Comparison of ENCODE assay signal across 10 mouse cellular contexts in genomic region chr11:101262272-101262967, GRCm38 (mm10). TPM values are rescaled to one million over a fixed set of nuclear protein-coding genes. Genes with fewer than 3 reads are reported as not detected.
DNase-seq lines count a peak whose midpoint lies in the region; ATAC-seq and TF ChIP-seq lines count a peak whose summit lies in the region.
"Had no signal": no experiment of that assay in that cellular context is flagged by ENCODE, and none has a peak within 500 bp of the region (broad histone marks: within the 10 kb centered on the region; RNA-seq: fewer than 3 reads in every experiment).

No protein-coding gene starts in this region.

- no peak for TF ChIP-seq CTCF in testis, adult 2 months (IDR thresholded peaks at IDR 0.05; ENCODE audit: control insufficient read depth, insufficient read depth, insufficient replicate concordance, low read depth, low read length)

- 1% methylated on average over 24 of the region's 24 CpGs for WGBS in forebrain, embryonic 11.5 days
- WGBS in forebrain, embryonic 15.5 days: 2% methylated on average over 24 of the region's 24 CpGs
- WGBS in liver, embryonic 11.5 days: 6% methylated on average over 24 of the region's 24 CpGs

- peaks cover 32% of the 10 kb centered on the region for H3K4me1 ChIP-seq in forebrain, embryonic 11.5 days (replicated peaks; ENCODE audit: control insufficient read depth, insufficient read depth, low read length)
- H3K4me1 ChIP-seq in forebrain, embryonic 15.5 days: peaks cover 26% of the 10 kb centered on the region
- H3K4me1 ChIP-seq in testis, adult 2 months (ENCODE audit: control insufficient read depth, insufficient read depth, low read length): peaks cover 35% of the 10 kb centered on the region
- H3K4me1 ChIP-seq in liver, embryonic 11.5 days (replicated peaks; ENCODE audit: control insufficient read depth, insufficient read depth, low read length): peaks cover 45% of the 10 kb centered on the region

- no peak for TF ChIP-seq POLR2A in testis, adult 2 months (IDR thresholded peaks at IDR 0.05; ENCODE audit: control insufficient read depth, low read depth, low read length)

- H3K27me3 ChIP-seq in forebrain, embryonic 11.5 days (ENCODE audit: control insufficient read depth, insufficient read depth, low read length): peaks cover 35% of the 10 kb centered on the region
- H3K27me3 ChIP-seq in forebrain, embryonic 15.5 days: peaks cover 45% of the 10 kb centered on the region
- H3K27me3 ChIP-seq in testis, adult 2 months (ENCODE audit: control insufficient read depth, insufficient read depth, low read length): peaks cover 2% of the 10 kb centered on the region; the same call in 1 of the 2 replicates
- peaks cover 37% of the 10 kb centered on the region for H3K27me3 ChIP-seq in liver, embryonic 11.5 days (replicated peaks; ENCODE audit: control insufficient read depth, insufficient read depth, low read length)

- peak overlapping the region; percentile 37; the same call in 1 of the 2 replicates for H3K4me2 ChIP-seq in forebrain, embryonic 11.5 days (ENCODE audit: low read depth, low read length, severe bottlenecking)
- H3K4me2 ChIP-seq in forebrain, embryonic 15.5 days (replicated peaks): no peak overlapping the region
- H3K4me2 ChIP-seq in liver, embryonic 11.5 days: peak overlapping the region; percentile 99

- H3K4me3 ChIP-seq in forebrain, embryonic 11.5 days (ENCODE audit: low read depth, low read length): peak overlapping the region; percentile 14
- H3K4me3 ChIP-seq in forebrain, embryonic 15.5 days: no peak overlapping the region
- peak overlapping the region; percentile 26 for H3K4me3 ChIP-seq in testis, adult 2 months (ENCODE audit: control insufficient read depth, low read depth, low read length)
- H3K4me3 ChIP-seq in liver, embryonic 11.5 days (ENCODE audit: low read depth, low read length): peak overlapping the region; percentile 82

- H3K9ac ChIP-seq in forebrain, embryonic 11.5 days (ENCODE audit: low read length): peak overlapping the region; percentile 23
- no peak overlapping the region for H3K9ac ChIP-seq in forebrain, embryonic 15.5 days (replicated peaks)
- peak overlapping the region; percentile 49 for H3K9ac ChIP-seq in liver, embryonic 11.5 days (ENCODE audit: low read depth, low read length)

- H3K9me3 ChIP-seq in forebrain, embryonic 11.5 days (ENCODE audit: control insufficient read depth, low read length): no peaks in the 10 kb centered on the region
- no peaks in the 10 kb centered on the region for H3K9me3 ChIP-seq in forebrain, embryonic 15.5 days
- no peaks in the 10 kb centered on the region for H3K9me3 ChIP-seq in liver, embryonic 11.5 days (ENCODE audit: control insufficient read depth, low read length)

- no peaks in the 10 kb centered on the region for H3K36me3 ChIP-seq in forebrain, embryonic 11.5 days (ENCODE audit: control insufficient read depth, insufficient read depth, low read length)
- H3K36me3 ChIP-seq in forebrain, embryonic 15.5 days: peaks cover 3% of the 10 kb centered on the region; the same call in 1 of the 2 replicates
- H3K36me3 ChIP-seq in testis, adult 2 months (ENCODE audit: control insufficient read depth, insufficient read depth, low read length): no peaks in the 10 kb centered on the region
- peaks cover 10% of the 10 kb centered on the region; the same call in 1 of the 2 replicates for H3K36me3 ChIP-seq in liver, embryonic 11.5 days (ENCODE audit: control insufficient read depth, insufficient read depth, low read length)

- no peak overlapping the region for H3K27ac ChIP-seq in forebrain, embryonic 11.5 days (ENCODE audit: low read depth, low read length)
- no peak overlapping the region for H3K27ac ChIP-seq in forebrain, embryonic 15.5 days (replicated peaks)
- H3K27ac ChIP-seq in testis, adult 2 months (ENCODE audit: control insufficient read depth, insufficient read depth, low read depth, low read length): no peak overlapping the region
- H3K27ac ChIP-seq in liver, embryonic 11.5 days (ENCODE audit: low read depth, low read length): no peak overlapping the region
- H3K27ac ChIP-seq: macrophage had no signal

- no peak for ATAC-seq in forebrain, embryonic 11.5 days (replicated peaks; ENCODE audit: low FRiP score)
- ATAC-seq in forebrain, embryonic 15.5 days (replicated peaks): no peak
- no peak for ATAC-seq in liver, embryonic 11.5 days (replicated peaks; ENCODE audit: low FRiP score)
- ATAC-seq in megakaryocyte progenitor cell, adult 5-6 weeks (replicated peaks; ENCODE audit: poor library complexity): no peak

- DNase-seq in forebrain, embryonic 11.5 days (ENCODE audit: low spot score): peak; percentile 57
- no peak for DNase-seq in testis, postnatal 14 days (ENCODE audit: low spot score)
- no peak for DNase-seq in liver, embryonic 11.5 days (ENCODE audit: low spot score)
- peak; percentile 52 for DNase-seq in testis, postnatal 10 days (ENCODE audit: low spot score)
- DNase-seq in adrenal gland, postnatal 10 days: no peak
- DNase-seq: B cell, adult 2 months had no signal

RNA-seq across cellular contexts. Expression of gene Wnk4, which starts 2.1 kb away (rescaled TPM):
- 5.3 and 7.6 TPM in 2 replicates for polyA plus RNA-seq in forebrain, embryonic 11.5 days (2014; fragmentation: Nextera tagmentation; extraction: Ambion mirVana)
- 4.8 and 5.5 TPM in 2 replicates for polyA plus RNA-seq in forebrain, embryonic 15.5 days (2015; fragmentation: Nextera tagmentation; extraction: Ambion mirVana)
- polyA plus RNA-seq in testis, adult 2 months (2012; rRNA removed): 10.8 and 12.3 TPM in 2 replicates
- 18.5 and 19.7 TPM in 2 replicates for polyA plus RNA-seq in liver, embryonic 11.5 days (2014; fragmentation: Nextera tagmentation; extraction: Ambion mirVana)
- 1 to 10 TPM; 2.5 to 3.6 TPM for total RNA-seq in adrenal gland, postnatal 10 days (2021)
- not detected in 2 replicates for total RNA-seq in megakaryocyte progenitor cell, adult 5-6 weeks (2015)
- not detected in 2 replicates for total RNA-seq in megakaryocyte progenitor cell, adult 5-6 weeks (2017)
- polyA plus RNA-seq: macrophage had no signal

RNA-seq across cellular contexts. Expression of gene Vps25, which starts 8.9 kb away (rescaled TPM):
- polyA plus RNA-seq in forebrain, embryonic 11.5 days (2014; fragmentation: Nextera tagmentation; extraction: Ambion mirVana): 119 TPM in 2 replicates
- 87.7 and 92.9 TPM in 2 replicates for polyA plus RNA-seq in forebrain, embryonic 15.5 days (2015; fragmentation: Nextera tagmentation; extraction: Ambion mirVana)
- polyA plus RNA-seq in testis, adult 2 months (2012; rRNA removed): 26.1 and 26.2 TPM in 2 replicates
- 158 and 163 TPM in 2 replicates for polyA plus RNA-seq in liver, embryonic 11.5 days (2014; fragmentation: Nextera tagmentation; extraction: Ambion mirVana)
- 100 to 1,000 TPM; 109 to 112 TPM for total RNA-seq in adrenal gland, postnatal 10 days (2021)
- 261 and 263 TPM in 2 replicates for total RNA-seq in megakaryocyte progenitor cell, adult 5-6 weeks (2015)
- total RNA-seq in megakaryocyte progenitor cell, adult 5-6 weeks (2017): 70.4 and 86.9 TPM in 2 replicates

RNA-seq across cellular contexts. Expression of gene Cntd1, which starts 16.4 kb away (rescaled TPM):
- polyA plus RNA-seq in forebrain, embryonic 11.5 days (2014; fragmentation: Nextera tagmentation; extraction: Ambion mirVana): 1.3 and 2.0 TPM in 2 replicates
- polyA plus RNA-seq in forebrain, embryonic 15.5 days (2015; fragmentation: Nextera tagmentation; extraction: Ambion mirVana): 1.4 and 1.5 TPM in 2 replicates
- 37.1 and 54.6 TPM in 2 replicates for polyA plus RNA-seq in testis, adult 2 months (2012; rRNA removed)
- polyA plus RNA-seq in liver, embryonic 11.5 days (2014; fragmentation: Nextera tagmentation; extraction: Ambion mirVana): 1.2 and 1.4 TPM in 2 replicates
- 1 to 10 TPM in 1 of 2 experiments, under 1 TPM in 1; 0.63 to 1.4 TPM for total RNA-seq in adrenal gland, postnatal 10 days (2021)
- total RNA-seq in megakaryocyte progenitor cell, adult 5-6 weeks (2015): 1.1 and 2.0 TPM in 2 replicates
- total RNA-seq in megakaryocyte progenitor cell, adult 5-6 weeks (2017): 1.2 and 1.3 TPM in 2 replicates

RNA-seq across cellular contexts. Expression of gene Coa3, which starts 16.5 kb away (rescaled TPM):
- polyA plus RNA-seq in forebrain, embryonic 11.5 days (2014; fragmentation: Nextera tagmentation; extraction: Ambion mirVana): 179 and 181 TPM in 2 replicates
- 208 and 211 TPM in 2 replicates for polyA plus RNA-seq in forebrain, embryonic 15.5 days (2015; fragmentation: Nextera tagmentation; extraction: Ambion mirVana)
- 46.6 and 62.4 TPM in 2 replicates for polyA plus RNA-seq in testis, adult 2 months (2012; rRNA removed)
- polyA plus RNA-seq in liver, embryonic 11.5 days (2014; fragmentation: Nextera tagmentation; extraction: Ambion mirVana): 190 and 197 TPM in 2 replicates
- 10 to 100 TPM; 79.8 to 84.3 TPM for total RNA-seq in adrenal gland, postnatal 10 days (2021)
- total RNA-seq in megakaryocyte progenitor cell, adult 5-6 weeks (2015): 74.0 and 91.0 TPM in 2 replicates
- 43.7 and 47.8 TPM in 2 replicates for total RNA-seq in megakaryocyte progenitor cell, adult 5-6 weeks (2017)

RNA-seq across cellular contexts. Expression of gene Ramp2, which starts 16.6 kb away (rescaled TPM):
- 59.4 and 64.3 TPM in 2 replicates for polyA plus RNA-seq in forebrain, embryonic 11.5 days (2014; fragmentation: Nextera tagmentation; extraction: Ambion mirVana)
- polyA plus RNA-seq in forebrain, embryonic 15.5 days (2015; fragmentation: Nextera tagmentation; extraction: Ambion mirVana): 53.4 and 61.3 TPM in 2 replicates
- 5.6 and 5.8 TPM in 2 replicates for polyA plus RNA-seq in testis, adult 2 months (2012; rRNA removed)
- 62.4 and 64.2 TPM in 2 replicates for polyA plus RNA-seq in liver, embryonic 11.5 days (2014; fragmentation: Nextera tagmentation; extraction: Ambion mirVana)
- total RNA-seq in adrenal gland, postnatal 10 days (2021): 100 to 1,000 TPM; 101 to 116 TPM
- 0.88 TPM in 1 of 2 replicates, not detected in the other for total RNA-seq in megakaryocyte progenitor cell, adult 5-6 weeks (2015)
- 1.9 TPM in 1 of 2 replicates, not detected in the other for total RNA-seq in megakaryocyte progenitor cell, adult 5-6 weeks (2017)
- polyA plus RNA-seq: macrophage had no signal

Comparison
In these comparisons a context has a peak if more than half of its experiments do, and no peak if none do; other contexts are left out.
1. DNase-seq: peak in forebrain, embryonic 11.5 days (single experiment) and testis, postnatal 10 days (single experiment); none in testis, postnatal 14 days (single experiment), liver, embryonic 11.5 days (single experiment) and adrenal gland, postnatal 10 days (single experiment).
2. RNA of gene Cntd1, which starts 16.4 kb away (polyA plus RNA-seq): 37.1 to 54.6 TPM in testis, adult 2 months; 1.3 to 2.0 TPM in forebrain, embryonic 11.5 days, 1.4 to 1.5 TPM in forebrain, embryonic 15.5 days and 1.2 to 1.4 TPM in liver, embryonic 11.5 days; every median in the first group is over 10 times any median in the second.